ENCODE assay signal across 10 mouse cellular contexts in the genomic region with DNA sequence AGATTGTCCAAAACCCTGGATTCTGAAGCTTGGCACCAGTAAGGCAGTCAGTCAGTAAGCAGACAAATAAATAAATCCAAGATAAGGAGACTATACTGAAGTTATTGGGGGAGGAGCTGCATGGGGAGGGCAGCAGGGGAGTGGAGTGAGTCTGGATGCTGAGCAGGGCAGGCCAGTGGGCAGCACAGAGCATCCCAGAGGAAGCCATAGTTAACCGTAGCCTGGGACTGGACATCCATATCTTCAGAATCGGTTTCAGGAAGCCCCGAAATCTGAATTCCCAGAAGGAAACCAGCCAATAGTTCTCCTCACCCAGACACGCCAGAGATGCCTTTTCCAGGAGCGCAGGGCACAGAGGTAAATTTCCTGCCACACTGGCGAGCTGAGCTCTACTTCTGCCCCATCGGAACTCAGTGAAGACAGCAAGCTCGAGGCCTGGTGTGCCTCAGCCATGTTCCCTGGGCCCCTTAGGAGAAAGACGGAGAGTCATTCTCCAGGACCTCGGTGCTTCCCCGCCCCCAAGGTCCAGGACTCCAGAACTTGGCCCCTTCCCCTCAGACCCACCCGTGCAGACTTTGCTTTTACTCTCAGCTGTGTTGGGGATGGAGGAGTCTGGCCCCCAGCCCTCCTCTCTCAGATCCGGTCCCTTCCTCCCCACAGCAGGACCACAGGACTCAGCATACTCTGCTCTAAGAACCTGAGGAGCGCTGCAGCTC. TPM values are rescaled to one million over a fixed set of nuclear protein-coding genes. Genes with fewer than 3 reads are reported as not detected.
DNase-seq lines count a peak whose midpoint lies in the region; ATAC-seq lines count a peak whose summit lies in the region.
"Had no signal": no experiment of that assay in that cellular context is flagged by ENCODE, and none has a peak within 500 bp of the region (broad histone marks: within the 10 kb centered on the region; RNA-seq: fewer than 3 reads in every experiment).

No protein-coding gene starts in this region.

- peak overlapping the region; percentile 68 for H3K9ac ChIP-seq in heart, embryonic 14.5 days (ENCODE audit: low read length)
- H3K9ac ChIP-seq in hindbrain, embryonic 15.5 days = peak overlapping the region; percentile 66
- H3K9ac ChIP-seq in midbrain, embryonic 16.5 days (ENCODE audit: low read depth, low read length) = peak overlapping the region; percentile 73

- H3K4me3 ChIP-seq in heart, embryonic 14.5 days (ENCODE audit: control insufficient read depth in 1 of 2, insufficient read depth in 1 of 2, low read depth in 1 of 2, low read length in 2 of 2) = peak overlapping the region; percentile 42 to 50
- peak overlapping the region; percentile 51 for H3K4me3 ChIP-seq in hindbrain, embryonic 15.5 days
- peak overlapping the region; percentile 47 for H3K4me3 ChIP-seq in midbrain, embryonic 16.5 days (ENCODE audit: low read depth, low read length)

- WGBS in heart, embryonic 14.5 days = 45% methylated on average over 14 of the region's 14 CpGs
- WGBS in hindbrain, embryonic 15.5 days = 24% methylated on average over 14 of the region's 14 CpGs
- 23% methylated on average over 14 of the region's 14 CpGs for WGBS in midbrain, embryonic 16.5 days

- no peak for ATAC-seq in heart, embryonic 14.5 days (ENCODE audit: insufficient number of reproducible peaks, insufficient read depth, low FRiP score, low read depth)
- ATAC-seq in hindbrain, embryonic 15.5 days (ENCODE audit: low FRiP score, low read depth) = no peak
- ATAC-seq in midbrain, embryonic 16.5 days = no peak
- ATAC-seq in frontal cortex, adult (ENCODE audit: low TSS enrichment) = no peak

- H3K27ac ChIP-seq in heart, embryonic 14.5 days (replicated peaks in 1 of 2; ENCODE audit: control insufficient read depth in 1 of 2, insufficient read depth in 1 of 2, low read depth in 2 of 2, low read length in 2 of 2) = peak overlapping the region in 1 of 2 experiments; percentile 53; a peak in 1 of 4 replicates
- H3K27ac ChIP-seq in hindbrain, embryonic 15.5 days (replicated peaks) = peak overlapping the region; percentile 91
- H3K27ac ChIP-seq in midbrain, embryonic 16.5 days (ENCODE audit: low read length) = peak overlapping the region; percentile 95
- H3K27ac ChIP-seq: macrophage had no signal

- no peaks in the 10 kb centered on the region for H3K9me3 ChIP-seq in heart, embryonic 14.5 days (ENCODE audit: control insufficient read depth, low read length)
- no peaks in the 10 kb centered on the region for H3K9me3 ChIP-seq in hindbrain, embryonic 15.5 days
- H3K9me3 ChIP-seq in midbrain, embryonic 16.5 days (replicated peaks; ENCODE audit: control insufficient read depth, low read length, poor library complexity, severe bottlenecking) = no peaks in the 10 kb centered on the region

- no peaks in the 10 kb centered on the region for H3K27me3 ChIP-seq in heart, embryonic 14.5 days (ENCODE audit: control insufficient read depth, insufficient read depth, low read length)
- no peaks in the 10 kb centered on the region for H3K27me3 ChIP-seq in hindbrain, embryonic 15.5 days
- no peaks in the 10 kb centered on the region for H3K27me3 ChIP-seq in midbrain, embryonic 16.5 days (ENCODE audit: control insufficient read depth, insufficient read depth, low read depth, low read length)

- peaks cover 4 to 23% of the 10 kb centered on the region in 2 experiments; a peak in 3 of 4 replicates for H3K4me1 ChIP-seq in heart, embryonic 14.5 days (ENCODE audit: control insufficient read depth in 2 of 2, insufficient read depth in 2 of 2, low read length in 2 of 2)
- peaks cover 44% of the 10 kb centered on the region for H3K4me1 ChIP-seq in hindbrain, embryonic 15.5 days (replicated peaks)
- peaks cover 34% of the 10 kb centered on the region for H3K4me1 ChIP-seq in midbrain, embryonic 16.5 days (ENCODE audit: control insufficient read depth, insufficient read depth, low read length)

- H3K36me3 ChIP-seq in heart, embryonic 14.5 days (ENCODE audit: control insufficient read depth, insufficient read depth, low read length) = peaks cover 31% of the 10 kb centered on the region
- H3K36me3 ChIP-seq in hindbrain, embryonic 15.5 days = peaks cover 26% of the 10 kb centered on the region
- H3K36me3 ChIP-seq in midbrain, embryonic 16.5 days (ENCODE audit: control insufficient read depth, insufficient read depth, low read length) = peaks cover 15% of the 10 kb centered on the region

- DNase-seq in heart, adult 18-20 months = no peak
- DNase-seq in cerebellum, postnatal 25 days = peak; percentile 50 to 57
- DNase-seq in adrenal gland, postnatal 25 days = no peak
- DNase-seq in ovary, postnatal 10 days (ENCODE audit: low spot score) = no peak

- H3K4me2 ChIP-seq in heart, embryonic 14.5 days (ENCODE audit: low read length) = peak overlapping the region; percentile 80
- H3K4me2 ChIP-seq in hindbrain, embryonic 15.5 days = peak overlapping the region; percentile 98
- peak overlapping the region; percentile 87 for H3K4me2 ChIP-seq in midbrain, embryonic 16.5 days (ENCODE audit: low read length)

RNA-seq across cellular contexts. Expression of gene Cpt1c, which starts 1.1 kb away (rescaled TPM):
- 8.0 and 11.1 TPM in 2 replicates for polyA plus RNA-seq in heart, embryonic 14.5 days (2014; fragmentation: Nextera tagmentation; extraction: Ambion mirVana)
- total RNA-seq in heart, adult 18-20 months (2021) = 1 to 10 TPM; 1.8 to 2.0 TPM
- polyA plus RNA-seq in hindbrain, embryonic 15.5 days (2015; fragmentation: Nextera tagmentation; extraction: Ambion mirVana) = 56.1 and 58.1 TPM in 2 replicates
- polyA plus RNA-seq in midbrain, embryonic 16.5 days (2015; fragmentation: Nextera tagmentation; extraction: Ambion mirVana) = 58.4 and 63.1 TPM in 2 replicates
- total RNA-seq in adrenal gland, postnatal 25 days (2021) = 13.3 and 16.5 TPM in 2 replicates
- polyA plus RNA-seq: macrophage had no signal

RNA-seq across cellular contexts. Expression of gene Prmt1, which starts 12.8 kb away (rescaled TPM):
- polyA plus RNA-seq in heart, embryonic 14.5 days (2014; fragmentation: Nextera tagmentation; extraction: Ambion mirVana) = 134 and 145 TPM in 2 replicates
- 100 to 1,000 TPM in 1 of 2 experiments, 10 to 100 TPM in 1; 90.3 to 110 TPM for total RNA-seq in heart, adult 18-20 months (2021)
- 584 and 590 TPM in 2 replicates for polyA plus RNA-seq in hindbrain, embryonic 15.5 days (2015; fragmentation: Nextera tagmentation; extraction: Ambion mirVana)
- 671 and 697 TPM in 2 replicates for polyA plus RNA-seq in midbrain, embryonic 16.5 days (2015; fragmentation: Nextera tagmentation; extraction: Ambion mirVana)
- 177 and 221 TPM in 2 replicates for total RNA-seq in adrenal gland, postnatal 25 days (2021)

RNA-seq across cellular contexts. Expression of gene Irf3, which starts 23.9 kb away (rescaled TPM):
- 57.6 and 60.9 TPM in 2 replicates for polyA plus RNA-seq in heart, embryonic 14.5 days (2014; fragmentation: Nextera tagmentation; extraction: Ambion mirVana)
- 10 to 100 TPM; 21.3 to 29.5 TPM for total RNA-seq in heart, adult 18-20 months (2021)
- 57.4 and 58.1 TPM in 2 replicates for polyA plus RNA-seq in hindbrain, embryonic 15.5 days (2015; fragmentation: Nextera tagmentation; extraction: Ambion mirVana)
- polyA plus RNA-seq in midbrain, embryonic 16.5 days (2015; fragmentation: Nextera tagmentation; extraction: Ambion mirVana) = 52.3 and 53.6 TPM in 2 replicates
- 138 and 151 TPM in 2 replicates for total RNA-seq in adrenal gland, postnatal 25 days (2021)

RNA-seq across cellular contexts. Expression of gene Bcl2l12, which starts 24.9 kb away (rescaled TPM):
- 34.7 and 35.4 TPM in 2 replicates for polyA plus RNA-seq in heart, embryonic 14.5 days (2014; fragmentation: Nextera tagmentation; extraction: Ambion mirVana)
- 1 to 10 TPM; 8.1 to 9.7 TPM for total RNA-seq in heart, adult 18-20 months (2021)
- 12.8 and 13.3 TPM in 2 replicates for polyA plus RNA-seq in hindbrain, embryonic 15.5 days (2015; fragmentation: Nextera tagmentation; extraction: Ambion mirVana)
- 7.0 and 8.3 TPM in 2 replicates for polyA plus RNA-seq in midbrain, embryonic 16.5 days (2015; fragmentation: Nextera tagmentation; extraction: Ambion mirVana)
- 18.7 and 24.4 TPM in 2 replicates for total RNA-seq in adrenal gland, postnatal 25 days (2021)

RNA-seq across cellular contexts. Expression of gene Tsks, which starts 30.6 kb away (rescaled TPM):
- polyA plus RNA-seq in heart, embryonic 14.5 days (2014; fragmentation: Nextera tagmentation; extraction: Ambion mirVana) = not detected in 2 replicates
- not detected for total RNA-seq in heart, adult 18-20 months (2021)
- polyA plus RNA-seq in hindbrain, embryonic 15.5 days (2015; fragmentation: Nextera tagmentation; extraction: Ambion mirVana) = 0.10 and 0.14 TPM in 2 replicates
- 0.10 and 0.25 TPM in 2 replicates for polyA plus RNA-seq in midbrain, embryonic 16.5 days (2015; fragmentation: Nextera tagmentation; extraction: Ambion mirVana)
- not detected in 2 replicates for total RNA-seq in adrenal gland, postnatal 25 days (2021)
- polyA plus RNA-seq: erythroblast, embryonic 14.5 days; macrophage had no signal

Comparison
In these comparisons a context has a peak if more than half of its experiments do, and no peak if none do; other contexts are left out.
1. DNase-seq: peak in cerebellum, postnatal 25 days (2 of 2); none in heart, adult 18-20 months (0 of 2), adrenal gland, postnatal 25 days (single experiment) and ovary, postnatal 10 days (single experiment).
2. Peak in every context shown above with its lines, with median percentiles within 50 percentile points of each other: H3K4me2 ChIP-seq, H3K4me3 ChIP-seq and H3K9ac ChIP-seq.